Mouse (Mus musculus): ENCODE results near the gene Zfp609. TPM values are rescaled to one million over a fixed set of nuclear protein-coding genes. Genes with fewer than 3 reads are reported as not detected.
"Not testable (repeated sequence)": the region's sequence is repeated elsewhere in the genome, so short reads cannot be mapped to it uniquely, and the experiment has no call there.

The Zfp609 gene
- total and polyA plus RNA-seq, 2 experiments: 2.8 to 4.4 TPM

GRCm38 (mm10) chr9:65787829-65788344 is 39.5 kb downstream of the Zfp609 start:
- peaks cover 22% of the 10 kb centered on the region; the same call in 1 of the 2 replicates for H3K79me2 ChIP-seq (ENCODE audit: control insufficient read depth, insufficient read depth, low read length)

GRCm38 (mm10) chr9:65786885-65787787 is 40.2 kb downstream of the Zfp609 start:
- Histone ChIP-seq H3K27me3 (ENCODE audit: control insufficient read depth, insufficient read depth, low read length) (no peaks in the 10 kb centered on the region), H3K36me3 (ENCODE audit: control insufficient read depth, insufficient read depth, low read length) (peaks cover 2% of the 10 kb centered on the region; the same call in 1 of the 2 replicates), H3K9ac (ENCODE audit: low read depth, low read length) (no peak overlapping the region), H3K27ac (replicated peaks; ENCODE audit: insufficient read depth, low read depth, low read length) (no peak overlapping the region), H3K4me1 (ENCODE audit: control insufficient read depth, insufficient read depth, low read length) (peaks cover 6% of the 10 kb centered on the region; the same call in 1 of the 2 replicates), H3K4me3 (ENCODE audit: insufficient read depth, low read depth, low read length) (no peak overlapping the region), H3K79me2 (ENCODE audit: control insufficient read depth, insufficient read depth, low read length) (peaks cover 23% of the 10 kb centered on the region)
- WGBS: 74% methylated on average over 8 of the region's 8 CpGs
- no peak for TF ChIP-seq POLR2A (IDR thresholded peaks at IDR 0.05; ENCODE audit: extremely low read depth, insufficient read depth, low read length)
- TF ChIP-seq CTCF (IDR thresholded peaks at IDR 0.05; ENCODE audit: low read depth, low read length): no peak
- no peak for DNase-seq (ENCODE audit: extremely low read depth, low read depth, low spot score)

More at GRCm38 (mm10) chr9:65787829-65788344, 39.5 kb downstream of the Zfp609 start:
- no peak for DNase-seq (ENCODE audit: extremely low read depth, low read depth, low spot score)
- H3K4me1 ChIP-seq (ENCODE audit: control insufficient read depth, insufficient read depth, low read length): peaks cover 6% of the 10 kb centered on the region; the same call in 1 of the 2 replicates
- H3K9ac ChIP-seq (ENCODE audit: low read depth, low read length): no peak overlapping the region
- H3K27me3 ChIP-seq (ENCODE audit: control insufficient read depth, insufficient read depth, low read length): no peaks in the 10 kb centered on the region
- H3K36me3 ChIP-seq (ENCODE audit: control insufficient read depth, insufficient read depth, low read length): peaks cover 2% of the 10 kb centered on the region; the same call in 1 of the 2 replicates
- no peak overlapping the region for H3K4me3 ChIP-seq (ENCODE audit: insufficient read depth, low read depth, low read length)
- no peak overlapping the region for H3K27ac ChIP-seq (replicated peaks; ENCODE audit: insufficient read depth, low read depth, low read length)
- WGBS: 73% methylated on average over 4 of the region's 4 CpGs
- TF ChIP-seq POLR2A (IDR thresholded peaks at IDR 0.05; ENCODE audit: extremely low read depth, insufficient read depth, low read length) (no peak), CTCF (IDR thresholded peaks at IDR 0.05; ENCODE audit: low read depth, low read length) (no peak)

GRCm38 (mm10) chr9:65785772-65786368 is 41.5 kb downstream of the Zfp609 start:
- H3K27me3 ChIP-seq (ENCODE audit: control insufficient read depth, insufficient read depth, low read length): no peaks in the 10 kb centered on the region
- WGBS: 61% methylated on average over 4 of the region's 4 CpGs
- no peak overlapping the region for H3K27ac ChIP-seq (replicated peaks; ENCODE audit: insufficient read depth, low read depth, low read length)
- TF ChIP-seq CTCF (IDR thresholded peaks at IDR 0.05; ENCODE audit: low read depth, low read length) (no peak), POLR2A (IDR thresholded peaks at IDR 0.05; ENCODE audit: extremely low read depth, insufficient read depth, low read length) (no peak)
- H3K36me3 ChIP-seq (ENCODE audit: control insufficient read depth, insufficient read depth, low read length): no peaks in the 10 kb centered on the region
- no peak overlapping the region for H3K9ac ChIP-seq (ENCODE audit: low read depth, low read length)
- no peak overlapping the region for H3K4me3 ChIP-seq (ENCODE audit: insufficient read depth, low read depth, low read length)
- peak; percentile 73 for DNase-seq (ENCODE audit: extremely low read depth, low read depth, low spot score)
- H3K4me1 ChIP-seq (ENCODE audit: control insufficient read depth, insufficient read depth, low read length): peaks cover 9% of the 10 kb centered on the region; the same call in 1 of the 2 replicates
- H3K79me2 ChIP-seq (ENCODE audit: control insufficient read depth, insufficient read depth, low read length): peaks cover 22% of the 10 kb centered on the region

- not testable (repeated sequence) for H3K27ac ChIP-seq (replicated peaks; ENCODE audit: insufficient read depth, low read depth, low read length); H3K27me3 ChIP-seq (ENCODE audit: control insufficient read depth, insufficient read depth, low read length); H3K36me3 ChIP-seq (ENCODE audit: control insufficient read depth, insufficient read depth, low read length); H3K4me3 ChIP-seq (ENCODE audit: insufficient read depth, low read depth, low read length); H3K9ac ChIP-seq (ENCODE audit: low read depth, low read length); DNase-seq (ENCODE audit: extremely low read depth, low read depth, low spot score)
- H3K79me2 ChIP-seq (ENCODE audit: control insufficient read depth, insufficient read depth, low read length): peaks cover 21% of the 10 kb centered on the region
- WGBS: 82% methylated on average over 3 of the region's 3 CpGs
- peaks cover 16% of the 10 kb centered on the region for H3K4me1 ChIP-seq (ENCODE audit: control insufficient read depth, insufficient read depth, low read length)
These were observed 47.7 kb downstream of the Zfp609 start for GRCm38 (mm10) chr9:65779619-65780018.

- Histone ChIP-seq H3K4me1 (ENCODE audit: control insufficient read depth, insufficient read depth, low read length) (peaks cover 16% of the 10 kb centered on the region), H3K27me3 (ENCODE audit: control insufficient read depth, insufficient read depth, low read length) (no peaks in the 10 kb centered on the region), H3K36me3 (ENCODE audit: control insufficient read depth, insufficient read depth, low read length) (no peaks in the 10 kb centered on the region), H3K27ac (replicated peaks; ENCODE audit: insufficient read depth, low read depth, low read length) (no peak overlapping the region), H3K79me2 (ENCODE audit: control insufficient read depth, insufficient read depth, low read length) (peaks cover 22% of the 10 kb centered on the region), H3K4me3 (ENCODE audit: insufficient read depth, low read depth, low read length) (no peak overlapping the region), H3K9ac (ENCODE audit: low read depth, low read length) (no peak overlapping the region)
- no peak for TF ChIP-seq POLR2A (IDR thresholded peaks at IDR 0.05; ENCODE audit: extremely low read depth, insufficient read depth, low read length)
- TF ChIP-seq CTCF (IDR thresholded peaks at IDR 0.05; ENCODE audit: low read depth, low read length): no peak
- DNase-seq (ENCODE audit: extremely low read depth, low read depth, low spot score): no peak
- WGBS: 40% methylated on average over 1 of the region's 1 CpGs
These were observed 50.4 kb downstream of the Zfp609 start for GRCm38 (mm10) chr9:65776874-65777432.
